Mouse (Mus musculus) liver (tissue): ENCODE measurements around the gene Arrb1.

Experiments used
- DNase-seq: peaks from one replicate; pipeline ENCODE4 v3.0.0-alpha.2; 2020; ENCODE audit warnings: mixed read lengths

The Arrb1 gene

DNA sequence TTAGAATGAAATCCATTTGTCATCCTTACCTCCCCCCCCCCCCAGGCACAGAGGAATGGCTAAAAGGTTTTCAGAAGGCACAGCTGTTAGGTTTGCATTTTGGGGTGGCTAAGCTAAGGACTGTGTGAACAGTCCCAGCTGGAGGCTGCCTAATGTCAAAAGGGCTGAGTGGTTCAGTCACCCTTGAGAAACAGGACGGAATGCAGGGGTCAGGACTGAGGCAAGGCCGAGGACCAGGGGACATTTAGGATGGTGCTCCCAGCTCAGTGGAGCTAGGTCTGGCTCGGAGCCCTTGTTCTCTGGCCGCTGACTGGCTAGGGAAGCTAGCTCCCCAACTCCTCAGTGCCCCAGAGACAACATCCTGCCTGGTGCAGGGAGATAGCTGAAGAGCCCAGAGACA lies 47.6 kb downstream of the Arrb1 start:
- DNase-seq: no peak

DNA sequence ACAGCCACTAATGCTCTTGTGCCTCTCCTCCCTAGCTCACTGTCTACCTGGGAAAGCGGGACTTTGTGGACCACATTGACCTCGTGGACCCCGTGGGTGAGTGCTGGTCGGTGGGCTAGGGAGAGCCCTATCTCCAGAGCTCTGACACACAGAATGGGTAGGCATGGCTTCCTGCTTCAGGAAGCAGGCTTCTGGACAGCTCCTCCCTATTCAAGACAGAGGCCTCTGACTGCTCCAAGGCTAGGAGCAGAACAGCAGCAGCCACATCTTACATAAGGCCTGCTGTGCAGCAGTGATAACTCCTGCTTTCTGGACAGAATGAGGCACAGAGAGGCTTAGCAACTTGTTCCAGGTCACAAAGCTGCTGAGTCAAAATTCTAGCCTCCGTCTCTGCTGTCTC lies 48.4 kb downstream of the Arrb1 start:
- no peak for DNase-seq

DNA sequence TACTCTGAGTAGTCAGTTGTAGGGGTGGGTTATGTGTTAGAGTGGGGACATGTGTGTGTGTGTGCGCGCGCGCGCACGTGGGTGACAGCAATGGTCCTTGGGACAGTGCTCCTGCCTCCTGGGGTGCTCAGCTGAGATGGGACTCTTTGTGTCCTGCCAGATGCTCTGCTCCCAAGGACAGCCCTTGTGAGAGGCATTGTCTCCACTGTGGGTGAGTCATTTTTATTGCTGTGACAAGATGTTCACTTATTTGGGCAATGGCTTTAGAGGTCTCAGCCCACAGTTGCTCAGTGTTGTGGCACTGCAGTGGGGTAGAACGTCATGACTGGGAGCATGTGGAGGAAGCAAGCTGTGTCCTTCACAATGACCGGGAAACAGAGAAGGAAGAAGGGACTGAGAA lies 50.7 kb downstream of the Arrb1 start:
- DNase-seq: no peak

DNA sequence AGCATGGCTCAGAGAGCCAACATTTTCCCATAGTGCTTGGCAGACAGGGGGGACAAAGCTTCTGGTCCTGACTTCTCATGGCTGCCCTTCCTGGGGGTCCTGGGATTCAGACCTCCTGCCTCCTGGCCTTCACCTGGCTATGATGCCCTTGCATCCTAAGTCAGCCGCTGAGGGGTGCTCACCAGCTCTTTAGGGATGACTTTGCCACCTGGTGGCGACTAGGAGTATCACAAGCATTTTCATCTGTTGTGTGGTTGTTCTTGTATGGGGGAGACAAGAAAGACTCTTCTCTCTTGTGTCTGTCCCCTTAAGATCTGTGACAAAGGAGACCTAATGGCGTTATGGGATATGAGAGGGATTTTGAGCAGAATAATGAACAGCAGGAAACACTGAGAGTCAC lies 54.8 kb downstream of the Arrb1 start:
- peak; percentile 86 for DNase-seq

DNA sequence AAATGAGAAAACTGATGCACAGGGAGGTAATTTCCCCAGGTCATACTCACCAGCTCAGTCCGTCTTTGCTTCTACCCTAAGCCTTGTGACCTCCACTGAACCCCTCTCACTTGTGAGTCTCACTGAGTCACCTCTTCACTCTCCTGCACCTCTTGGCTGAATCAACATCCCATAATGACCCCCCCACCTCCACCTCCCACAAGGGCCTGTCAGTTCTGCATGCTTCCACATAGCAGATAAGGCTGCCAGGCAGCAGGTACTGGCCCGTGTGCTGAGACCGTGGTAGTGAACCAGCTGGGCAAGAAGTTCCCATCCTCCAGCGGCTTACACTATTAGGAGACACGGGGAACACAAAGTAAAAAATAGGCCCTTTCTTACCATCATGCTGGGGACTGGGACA lies 55.4 kb downstream of the Arrb1 start:
- peak; percentile 79 for DNase-seq

DNA sequence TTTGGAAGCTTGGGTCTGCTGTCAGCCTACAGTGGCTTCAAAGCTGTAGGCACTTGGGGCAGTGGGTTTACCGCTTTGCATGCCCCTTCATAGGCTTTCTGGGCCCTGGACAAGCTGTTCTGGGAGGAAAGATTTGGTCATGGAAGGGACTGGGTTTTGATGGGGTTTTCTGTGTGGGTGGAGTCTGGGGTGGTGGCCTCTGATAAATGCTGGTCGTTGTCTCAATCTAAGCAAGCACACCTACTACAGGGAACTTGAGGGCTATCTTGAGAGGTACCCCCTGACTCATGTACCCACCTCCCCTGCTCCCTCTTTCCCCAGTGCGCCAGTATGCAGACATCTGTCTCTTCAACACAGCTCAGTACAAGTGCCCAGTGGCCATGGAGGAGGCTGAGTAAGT lies 57.4 kb downstream of the Arrb1 start:
- peak; percentile 83 for DNase-seq

DNA sequence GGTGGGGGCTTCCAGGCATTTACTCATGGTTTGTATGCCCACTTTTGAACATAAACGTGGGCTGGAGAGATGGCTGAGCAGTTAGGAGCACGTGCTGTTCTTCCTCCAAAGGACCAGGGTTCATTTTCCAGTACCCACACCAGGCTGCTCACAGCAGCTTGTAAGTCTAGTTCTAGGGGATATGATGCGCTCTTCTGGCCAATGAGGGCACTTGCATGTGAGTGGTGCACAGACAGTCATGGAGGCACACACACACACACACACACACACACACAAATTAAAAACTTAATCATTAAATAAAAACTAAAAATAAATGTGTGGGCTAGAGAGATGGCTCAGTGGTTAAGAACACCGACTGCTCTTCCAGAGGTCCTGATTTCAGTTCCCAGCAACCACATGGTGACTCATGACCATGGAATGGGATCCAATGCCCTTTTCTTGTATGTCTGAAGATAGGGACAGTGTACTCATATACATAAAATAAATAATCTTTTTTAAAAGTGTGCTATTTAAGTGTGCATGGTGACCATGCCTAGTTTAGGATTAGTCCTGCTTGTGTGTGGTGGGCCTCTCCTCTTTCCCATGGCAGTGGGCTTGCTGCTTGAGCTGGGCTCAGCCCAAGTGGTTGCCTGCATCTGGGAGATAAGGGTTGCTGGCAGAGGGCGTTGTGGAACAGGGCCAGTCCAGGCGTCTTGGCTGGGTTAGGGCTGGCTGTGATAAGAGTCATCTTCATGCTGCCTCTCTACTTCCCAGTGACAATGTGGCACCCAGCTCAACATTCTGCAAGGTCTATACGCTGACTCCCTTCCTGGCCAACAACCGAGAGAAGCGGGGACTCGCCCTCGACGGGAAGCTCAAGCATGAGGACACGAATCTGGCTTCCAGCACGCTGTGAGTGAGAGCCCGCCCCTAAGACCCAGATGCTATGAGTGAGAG lies 58.9 kb downstream of the Arrb1 start:
- peak; percentile 95 for DNase-seq

DNA sequence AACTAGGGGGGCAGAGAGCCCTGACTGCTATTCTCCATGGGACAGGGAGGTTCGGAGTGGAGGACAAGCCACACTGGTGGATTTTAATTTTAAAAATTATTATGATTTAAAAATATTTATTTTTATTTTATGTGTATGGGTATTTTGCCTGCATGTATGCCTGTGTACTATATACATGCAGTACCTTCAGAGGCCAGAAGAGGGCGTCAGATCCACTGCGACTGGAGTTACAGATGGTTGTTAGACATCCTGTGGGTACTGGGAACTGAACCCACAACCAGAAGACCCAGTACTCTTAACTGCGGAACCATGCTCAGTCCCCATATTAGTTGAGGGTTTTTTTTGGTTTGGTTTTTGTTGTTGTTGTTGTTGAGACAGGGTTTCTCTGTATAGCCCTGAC lies 63.5 kb downstream of the Arrb1 start:
- DNase-seq: peak; percentile 7

DNA sequence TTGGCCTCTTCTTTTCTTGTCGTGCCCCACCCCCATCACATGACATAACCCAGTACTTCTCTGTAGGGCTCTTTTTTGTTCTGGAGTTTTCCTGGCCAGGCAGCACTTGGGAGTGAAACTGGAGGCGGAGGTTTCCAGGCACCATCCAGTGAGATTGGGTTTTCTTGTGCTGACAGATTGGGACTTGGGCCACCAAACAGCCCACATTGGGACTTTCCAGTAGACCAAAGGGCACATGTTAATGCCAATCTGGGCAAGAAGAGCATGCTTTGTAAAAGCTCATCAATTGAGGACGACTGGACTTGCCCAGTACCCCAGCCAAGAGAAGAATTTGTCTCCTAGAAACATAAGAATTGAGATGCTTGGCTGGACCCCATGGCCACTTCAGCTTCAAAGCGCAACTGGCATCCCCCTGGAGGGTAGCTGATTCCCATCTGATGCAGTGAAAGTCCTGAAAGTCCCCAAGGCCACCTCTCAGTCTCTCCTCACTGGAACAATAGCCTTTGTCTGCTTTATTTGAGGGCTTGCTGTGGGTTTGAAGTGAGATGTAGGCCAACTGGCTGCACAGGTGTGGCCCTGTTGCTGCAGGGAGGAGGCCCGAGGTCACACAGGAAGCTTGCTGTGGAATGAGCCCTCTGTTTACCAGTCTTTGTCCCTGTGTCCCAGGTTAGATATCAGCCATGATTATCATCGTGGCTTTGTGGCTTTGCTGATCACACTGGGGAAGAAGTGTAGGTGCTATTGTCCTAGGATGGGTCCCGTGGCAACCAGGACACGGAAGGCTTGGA lies 68.8 kb downstream of the Arrb1 start:
- no peak for DNase-seq

DNA sequence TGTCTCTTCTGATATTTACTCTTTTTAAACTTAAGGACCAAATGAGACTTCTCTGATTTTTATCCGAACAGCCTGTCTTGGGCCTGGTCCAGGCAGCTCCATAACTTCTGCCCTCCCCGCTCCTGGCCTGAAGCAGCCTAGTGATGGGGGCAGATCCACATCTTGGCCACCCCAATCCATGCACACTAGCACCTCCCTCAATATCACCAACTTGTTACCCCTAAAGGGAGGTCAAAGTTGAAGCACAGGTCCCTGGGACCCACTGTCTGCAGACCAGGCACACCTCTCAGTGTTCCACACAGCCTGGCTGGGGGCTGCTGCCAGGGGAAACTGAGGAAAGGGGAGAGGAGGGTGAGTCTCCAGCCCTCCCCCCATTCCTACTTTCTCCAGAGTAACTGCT lies 69.8 kb downstream of the Arrb1 start:
- DNase-seq: no peak

DNA sequence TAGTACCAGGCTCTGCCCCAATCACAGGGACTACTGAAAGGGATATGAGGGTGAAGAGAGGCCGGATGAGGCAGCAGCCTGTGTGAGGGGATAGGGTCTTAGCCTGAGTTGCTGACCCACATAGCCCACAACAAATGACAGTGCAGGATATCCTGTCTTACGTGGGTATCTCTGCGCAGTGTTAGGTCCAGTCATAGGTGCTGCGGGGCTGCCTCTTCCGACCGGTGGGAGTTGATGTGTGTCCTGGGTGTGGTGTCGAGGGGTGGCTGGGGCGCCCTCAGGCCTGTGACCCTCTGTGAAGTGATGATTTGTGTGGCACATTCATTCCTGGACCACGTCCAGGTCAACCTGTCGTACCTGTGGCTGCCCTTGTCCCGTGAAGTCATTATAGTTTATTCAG lies 71.0 kb downstream of the Arrb1 start:
- no peak for DNase-seq

DNA sequence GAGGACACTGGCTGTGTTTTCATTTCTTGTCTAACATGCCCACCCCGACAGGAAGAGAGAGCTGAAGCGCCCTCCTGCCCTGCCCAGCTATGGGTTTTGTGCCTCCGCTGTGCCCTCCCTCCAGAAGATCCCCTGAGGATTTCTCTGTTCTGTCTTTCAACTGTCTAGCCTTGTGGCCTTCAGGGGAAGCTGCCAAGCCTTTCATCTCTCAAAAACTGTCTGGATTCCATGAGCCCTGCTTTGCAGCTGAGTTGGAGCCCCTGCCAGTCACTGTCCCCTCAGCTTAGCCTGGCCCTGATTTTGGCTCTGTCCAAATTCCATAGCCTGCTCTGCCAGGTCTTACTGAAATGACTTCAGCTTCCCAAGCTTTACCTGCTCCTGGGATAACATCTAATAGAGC lies 71.5 kb downstream of the Arrb1 start:
- no peak for DNase-seq

DNA sequence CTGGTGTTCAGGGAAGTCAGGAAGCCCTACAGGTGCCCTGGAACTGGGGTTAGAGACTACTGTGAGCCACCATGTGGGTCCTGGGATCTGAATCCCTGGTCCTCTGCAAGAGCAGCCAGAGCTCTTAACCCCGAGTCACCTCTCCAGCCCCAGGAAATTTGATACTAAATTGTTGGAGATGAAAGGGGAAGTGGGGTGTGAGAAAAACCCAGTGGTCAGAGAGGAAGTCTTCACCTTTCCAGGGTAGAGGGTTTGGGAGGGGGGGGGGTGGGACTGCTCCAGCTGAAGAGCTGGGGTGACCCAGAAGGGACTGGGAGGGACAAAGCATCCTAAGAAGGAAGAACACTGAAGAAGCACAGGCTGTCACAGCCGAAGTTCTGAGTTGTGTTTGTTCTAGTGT lies 72.4 kb downstream of the Arrb1 start:
- DNase-seq: no peak

DNA sequence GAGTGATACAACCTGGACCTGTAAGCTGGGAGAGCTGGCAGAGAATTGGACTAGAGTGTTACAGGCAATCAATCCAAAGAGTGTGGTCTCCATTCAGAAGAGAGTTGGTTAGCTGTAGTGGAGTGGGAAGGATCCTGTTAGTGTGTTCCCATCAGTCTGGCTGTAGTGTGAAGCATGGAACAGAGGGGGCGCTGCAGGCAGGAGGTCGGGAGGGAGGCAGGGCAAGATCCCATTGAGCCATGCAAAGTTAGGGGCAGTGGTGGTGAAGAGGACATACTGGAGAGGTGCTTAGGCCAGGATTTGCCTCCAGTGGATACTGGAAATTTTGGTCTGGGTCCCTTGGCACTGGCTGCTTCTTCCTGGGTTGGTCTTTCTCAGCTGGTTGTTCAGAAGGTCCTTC lies 83.0 kb downstream of the Arrb1 start:
- no peak for DNase-seq

DNA sequence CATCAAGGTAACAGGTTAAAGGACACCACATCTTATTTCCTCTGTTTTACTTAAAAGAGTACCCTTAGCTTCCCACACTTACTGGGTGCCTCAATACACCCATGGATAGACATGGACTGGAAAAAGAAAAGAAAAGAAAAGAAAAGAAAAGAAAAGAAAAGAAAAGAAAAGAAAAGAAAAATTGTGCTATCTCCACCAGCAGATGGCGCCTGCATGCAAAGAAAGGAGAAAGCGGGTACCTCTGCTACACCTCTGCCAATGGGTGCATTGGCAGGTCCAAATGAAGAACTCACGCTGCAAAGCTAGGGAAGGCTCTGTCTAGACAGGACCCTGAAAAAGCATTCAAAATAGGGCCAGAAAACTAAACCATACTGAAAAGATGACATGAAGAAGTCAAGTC lies 83.6 kb downstream of the Arrb1 start:
- no peak for DNase-seq

DNA sequence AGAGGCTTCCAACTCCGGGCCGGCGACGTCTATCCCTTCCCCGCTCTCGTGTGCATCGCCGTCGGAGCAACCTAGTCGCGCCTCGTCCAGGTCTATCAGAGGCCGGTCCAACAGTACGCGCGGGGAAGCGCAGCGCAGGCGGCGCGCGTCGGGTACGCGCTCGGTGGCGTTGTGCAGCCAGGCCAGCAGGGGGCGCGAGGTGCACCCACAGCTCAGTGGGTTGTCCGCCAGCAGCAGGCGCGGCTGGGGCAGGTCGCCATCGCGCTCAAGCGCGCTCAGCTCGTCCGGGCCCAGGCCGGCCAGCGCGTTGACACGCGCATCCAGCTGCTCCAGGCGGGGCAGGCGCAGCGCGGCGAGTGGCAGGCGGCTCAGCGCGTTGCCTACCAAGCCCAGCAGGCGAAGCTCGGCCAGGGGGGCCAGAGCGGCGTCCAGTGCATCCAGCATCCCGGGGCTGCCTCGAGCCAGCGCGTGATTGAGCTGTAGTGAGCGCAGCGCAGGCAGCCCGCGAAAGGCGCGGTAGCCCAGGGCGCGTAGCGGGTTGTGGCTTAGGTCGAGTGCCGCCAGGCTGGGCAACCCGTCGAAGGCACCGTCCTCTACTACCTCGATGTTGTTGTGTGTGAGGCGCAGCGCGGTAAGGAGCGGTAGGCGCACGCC lies 90.6 kb downstream of the Arrb1 start:
- DNase-seq: peak; percentile 84

DNA sequence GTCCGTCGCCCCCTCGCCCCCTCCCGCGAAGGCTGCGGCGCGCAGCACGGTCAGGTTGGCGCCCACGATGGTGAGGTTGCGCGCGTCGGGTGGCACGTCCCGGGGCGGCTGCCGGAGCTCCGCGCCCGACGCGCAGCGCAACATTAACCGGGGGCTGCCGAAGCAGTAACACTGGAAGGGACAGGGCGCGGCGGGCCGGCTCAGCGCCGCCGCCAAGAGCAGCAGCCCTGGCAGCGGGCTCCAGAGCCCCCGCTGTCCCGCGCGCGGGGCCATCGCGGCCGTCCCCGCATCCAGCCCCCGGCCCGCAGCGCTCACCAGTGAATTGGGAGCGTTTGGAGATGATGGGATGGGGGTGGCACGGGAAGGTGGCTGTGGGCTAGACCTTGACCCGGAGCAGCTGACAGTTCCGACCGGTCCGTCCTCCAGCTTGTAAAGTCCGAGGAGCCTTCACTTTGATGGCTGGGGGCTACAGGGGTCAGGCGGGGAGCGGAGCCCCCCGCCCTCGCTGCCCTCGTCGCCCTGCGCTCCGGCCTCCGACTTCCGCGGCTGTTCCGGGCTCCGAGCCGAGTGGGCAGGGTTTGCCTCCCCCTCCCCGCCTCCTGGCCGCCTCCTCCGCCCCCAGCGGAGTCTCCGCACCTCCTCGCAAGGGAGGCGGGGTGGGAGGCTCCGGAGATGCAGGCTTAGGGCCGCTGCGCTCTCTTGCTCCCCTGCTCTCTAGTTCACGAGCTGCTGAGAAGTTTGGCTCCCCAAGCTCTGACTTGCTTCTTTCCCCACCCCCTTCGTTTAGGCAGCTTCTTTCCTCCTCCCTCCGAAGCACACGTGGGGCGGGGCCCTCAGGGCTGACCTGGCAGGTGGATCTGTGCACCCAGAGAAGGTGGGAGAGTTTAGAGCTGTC lies 91.4 kb downstream of the Arrb1 start, which contains the start of gene Tpbgl:
Gene Tpbgl, minus strand, starts transcription at position 728 of the 895 bp plus-strand sequence.
- DNase-seq: peak; percentile 44

DNA sequence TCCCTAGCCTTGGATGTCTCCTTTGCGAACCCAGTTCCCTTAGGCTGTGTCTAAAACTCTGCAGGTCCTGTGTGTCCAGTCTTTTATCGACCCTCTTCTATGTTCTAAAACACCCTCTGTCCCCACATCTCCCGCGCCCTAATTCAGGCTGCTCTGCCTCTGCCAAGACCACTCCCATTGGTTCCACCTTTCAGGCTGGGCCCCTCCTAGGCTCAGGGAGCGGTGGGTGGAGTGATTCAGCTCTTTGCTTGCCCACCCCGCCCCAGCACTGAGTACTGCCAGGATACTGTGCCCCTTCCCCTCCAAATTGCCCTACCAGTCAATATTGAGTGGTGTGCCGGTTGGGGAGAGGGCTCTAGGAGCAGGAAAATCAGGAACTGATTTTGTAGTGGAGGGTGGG lies 92.1 kb downstream of the Arrb1 start:
- no peak for DNase-seq

DNA sequence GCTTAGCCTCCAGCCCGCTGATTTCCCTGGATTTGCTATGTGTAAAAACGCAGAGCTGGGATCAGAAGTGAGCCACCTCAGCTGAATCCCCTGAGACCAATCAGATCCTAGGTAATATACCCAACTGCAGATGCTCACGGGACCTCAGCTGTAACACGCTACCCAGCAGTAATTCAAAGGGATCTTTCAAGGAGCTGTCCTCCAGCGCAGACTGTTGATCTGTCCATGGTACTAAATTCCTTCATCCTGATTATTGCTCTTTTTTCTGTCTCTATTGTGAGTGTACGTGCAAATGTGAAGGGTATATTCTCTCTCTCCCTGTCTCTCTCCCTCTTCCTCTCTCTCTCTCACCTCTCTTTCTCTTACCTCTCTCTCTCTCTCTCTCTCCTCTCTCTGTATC lies 97.0 kb downstream of the Arrb1 start:
- DNase-seq: no peak

DNA sequence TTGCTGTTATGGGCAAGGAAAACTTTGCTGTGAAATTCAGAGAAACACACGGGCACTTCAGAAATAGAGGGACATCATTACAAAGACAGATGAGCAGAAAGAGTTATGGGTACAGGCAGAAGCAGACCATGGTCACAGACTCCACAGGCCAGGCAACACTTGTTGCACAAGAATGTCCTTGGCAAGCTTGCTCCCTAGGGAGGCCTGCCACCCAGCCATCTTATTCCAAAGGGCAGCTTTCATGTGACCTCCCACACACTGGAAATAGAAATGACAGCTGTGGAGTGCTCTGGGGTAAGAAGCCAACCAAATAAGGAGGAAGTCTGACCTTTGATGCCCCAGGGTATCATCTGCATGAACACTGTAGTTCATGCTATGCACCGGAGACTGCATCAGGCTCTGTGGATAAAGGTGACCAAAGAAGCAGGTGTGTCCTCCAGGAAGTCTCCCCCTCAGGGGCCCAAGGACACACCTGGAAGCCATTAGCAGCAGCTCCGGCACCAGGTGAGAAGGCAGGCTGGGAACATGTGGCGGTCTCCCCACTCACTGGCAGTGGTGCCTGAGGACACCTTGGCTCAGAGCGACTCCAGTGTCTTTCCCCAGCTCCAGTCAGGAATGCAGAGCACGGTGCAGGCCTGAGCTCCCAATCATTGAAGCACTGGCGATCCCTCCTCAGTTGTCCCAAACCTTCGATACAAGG lies 98.8 kb downstream of the Arrb1 start:
- no peak for DNase-seq

DNA sequence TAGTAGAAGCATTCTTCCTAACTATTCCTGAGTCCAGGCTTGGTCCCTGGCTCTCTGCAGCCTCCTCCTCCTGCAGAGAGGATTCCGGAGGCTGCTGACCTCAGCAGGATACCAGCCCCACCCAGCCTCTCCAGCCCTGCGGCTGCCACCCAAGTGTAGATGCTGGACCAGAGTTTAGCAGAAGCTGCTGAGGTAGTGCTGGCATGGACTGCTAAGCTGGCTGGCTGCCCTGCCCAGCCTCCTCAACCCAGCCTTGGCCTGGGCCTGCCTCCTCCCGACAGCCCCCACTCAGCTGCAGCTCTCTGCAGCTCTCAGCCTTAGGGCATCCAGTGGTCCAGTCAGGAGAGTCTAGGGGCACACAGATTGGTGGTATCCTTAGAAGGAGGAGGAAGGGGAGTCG lies 106.0 kb downstream of the Arrb1 start:
- peak; percentile 17 for DNase-seq

DNA sequence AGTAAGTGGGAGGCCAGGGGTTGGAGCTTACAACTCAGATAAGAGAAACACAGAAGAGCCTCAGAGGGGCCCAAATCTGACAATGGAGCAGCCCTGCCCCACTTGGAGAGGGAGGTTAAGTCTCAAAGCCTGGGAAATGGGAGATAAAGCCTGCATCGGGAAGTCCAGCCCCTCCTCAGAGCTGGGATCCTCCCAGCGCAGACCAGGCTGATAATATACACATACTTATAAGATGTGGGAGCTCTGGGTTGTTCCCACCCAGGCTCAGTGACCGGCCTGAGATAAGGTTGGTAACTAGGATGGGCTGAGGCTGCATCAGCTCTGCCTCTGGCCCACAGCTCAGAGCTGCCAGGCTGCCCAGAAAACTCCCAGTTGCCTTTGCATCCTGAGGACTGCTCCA lies 106.8 kb downstream of the Arrb1 start:
- peak; percentile 77 for DNase-seq
